Mouse (Mus musculus): ENCODE results near the gene Tmie. TPM values are rescaled to one million over a fixed set of nuclear protein-coding genes. Genes with fewer than 3 reads are reported as not detected.
"Not testable (repeated sequence)": the region's sequence is repeated elsewhere in the genome, so short reads cannot be mapped to it uniquely, and the experiment has no call there.

The Tmie gene
- total RNA-seq, 1 experiment from 2014 or later, result 2.3 TPM

DNA sequence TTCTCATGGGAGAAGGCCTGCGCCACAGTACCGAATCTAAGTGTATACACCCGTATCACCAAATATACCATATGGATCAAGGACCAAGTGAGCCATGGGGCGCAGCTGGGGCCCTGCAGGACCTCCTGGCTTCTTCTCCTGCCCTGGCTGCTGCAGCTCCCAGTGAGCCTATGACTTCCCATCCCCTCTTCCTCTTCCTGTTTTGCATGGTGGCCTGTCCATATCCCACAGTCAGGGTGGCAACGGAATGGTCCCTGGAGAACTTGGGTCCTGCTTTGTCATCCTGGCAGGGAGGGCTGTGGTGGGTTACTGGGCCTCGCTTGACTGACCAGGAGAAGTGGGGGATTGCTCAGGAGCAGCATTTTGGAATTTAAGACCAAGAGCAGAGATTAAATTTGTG, 39.0 kb downstream of the Tmie start:
- DNase-seq, result no peak

- DNase-seq, result no peak
Observed at GRCm38 (mm10) chr9:110836112-110836511, 43.8 kb downstream of the Tmie start.

DNA sequence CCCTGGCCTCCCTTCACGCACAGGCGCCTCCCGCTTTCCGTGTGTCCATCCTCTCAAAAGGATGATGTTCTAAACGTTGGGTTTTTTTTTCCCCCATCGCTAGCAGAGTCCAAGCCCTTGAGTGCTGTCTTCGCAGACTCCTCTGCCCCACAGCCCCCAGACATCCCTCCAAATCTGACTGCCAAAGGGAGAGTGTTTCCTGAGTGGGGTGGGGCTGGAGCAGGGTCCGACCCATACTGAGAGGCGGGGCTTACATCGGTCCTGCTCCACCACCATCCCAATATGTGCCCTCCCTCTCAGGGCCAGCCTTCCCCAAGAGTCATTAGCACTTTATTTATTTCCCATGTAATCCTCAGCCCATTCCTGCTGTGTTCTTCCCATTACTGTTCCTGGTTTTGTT, 45.0 kb downstream of the Tmie start:
- no peak for DNase-seq

DNA sequence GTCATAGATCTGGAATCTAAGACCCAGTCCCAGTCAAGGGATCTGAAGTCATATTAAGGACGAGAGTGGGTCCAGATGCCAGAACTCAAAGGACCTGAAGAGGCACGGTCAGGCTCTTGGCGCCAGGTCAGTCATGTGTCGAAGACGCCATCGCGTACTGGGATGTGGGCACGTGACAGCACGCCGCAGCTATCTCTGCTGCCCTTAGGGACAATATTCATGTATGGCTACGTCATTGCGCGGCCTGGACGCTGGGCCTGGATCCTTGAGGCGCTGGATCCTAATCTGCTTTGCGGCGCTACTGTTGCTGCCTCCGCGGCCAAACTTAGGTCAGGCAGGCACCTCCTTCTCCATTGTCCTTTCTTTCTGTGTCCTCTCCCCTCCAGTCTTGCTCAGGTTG, 45.5 kb downstream of the Tmie start, which contains the start of gene Prss45:
Gene Prss45, plus strand, starts transcription at position 178 of the 400 bp plus-strand sequence.
- DNase-seq, result no peak

- no peak for DNase-seq
Observed at GRCm38 (mm10) chr9:110833021-110833420, 46.9 kb downstream of the Tmie start.

DNA sequence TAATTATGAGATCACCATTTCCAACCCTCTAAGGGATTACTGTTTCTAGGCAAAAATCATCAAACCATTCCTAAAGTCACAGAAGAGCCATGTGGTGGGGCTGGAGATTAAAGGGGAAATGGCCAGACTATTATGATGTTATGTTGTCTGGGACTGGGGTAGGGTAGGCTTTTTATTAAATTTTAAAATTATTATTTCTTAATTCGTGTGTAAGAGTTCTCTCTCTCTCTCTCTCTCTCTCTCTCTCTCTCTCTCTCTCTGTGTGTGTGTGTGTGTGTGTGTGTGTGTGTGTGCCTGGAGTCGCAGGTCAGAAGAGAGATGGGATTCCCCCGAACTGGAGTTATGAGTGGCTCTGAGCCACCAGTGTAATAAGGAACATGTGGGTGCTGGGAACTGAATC, 53.5 kb downstream of the Tmie start, which contains the start of gene Prss43:
Gene Prss43, plus strand, starts transcription at position 301 of the 400 bp plus-strand sequence.
- DNase-seq, result no peak

GRCm38 (mm10) chr9:110825832-110826231, 54.1 kb downstream of the Tmie start:
- DNase-seq, result no peak

GRCm38 (mm10) chr9:110825426-110825825, 54.5 kb downstream of the Tmie start:
- no peak for DNase-seq

GRCm38 (mm10) chr9:110821436-110821835, 58.5 kb downstream of the Tmie start:
- no peak for DNase-seq

DNA sequence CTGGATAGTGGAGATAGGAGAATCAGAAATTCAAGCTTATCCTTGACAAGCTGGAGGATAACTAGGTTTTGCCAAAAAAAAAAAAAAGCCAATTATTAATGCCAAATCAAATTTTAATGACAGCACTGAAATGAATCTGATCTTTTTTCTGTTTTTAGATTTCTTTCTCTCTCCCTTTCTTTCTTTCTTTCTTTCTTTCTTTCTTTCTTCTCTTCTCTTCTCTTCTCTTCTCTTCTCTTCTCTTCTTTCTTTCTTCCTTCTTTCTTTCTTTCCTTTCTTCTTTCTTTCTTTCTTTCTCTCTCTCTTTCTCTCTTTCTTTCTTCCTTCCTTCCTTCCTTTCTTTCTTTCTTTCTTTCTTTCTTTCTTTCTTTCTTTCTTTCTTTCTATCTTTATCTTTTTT, 59.4 kb downstream of the Tmie start:
- DNase-seq, result not testable (repeated sequence)

Small RNAs within 50 kb of the gene (microRNA-seq; reads per million reads assigned to microRNA genes)
- 0 reads per million in 2 experiments for gene Gm24269

Other genes with a start within 250 kb of the Tmie start
- 7.9 and 10.1 TPM in 2 replicates for gene Nbeal2, start 226.0 kb downstream of the Tmie start, total RNA-seq (2021)
- 64.0 and 69.5 TPM in 2 replicates for gene Ccdc12, start 223.6 kb downstream of the Tmie start, total RNA-seq (2021)
- 1.2 TPM in 1 of 2 replicates, not detected in the other for gene Myl3, start 138.3 kb downstream of the Tmie start, total RNA-seq (2021)
- gene Pth1r, start 133.0 kb downstream of the Tmie start, total RNA-seq (2021), result 8.0 and 9.7 TPM in 2 replicates
- gene Prss42, start 81.9 kb downstream of the Tmie start, total RNA-seq (2021), result not detected in 2 replicates
- gene Prss44, start 66.1 kb downstream of the Tmie start, total RNA-seq (2021), result not detected in 2 replicates
- not detected in 2 replicates for gene Prss43, start 53.4 kb downstream of the Tmie start, total RNA-seq (2021)
- gene Prss45, start 45.5 kb downstream of the Tmie start, total RNA-seq (2021), result not detected in 2 replicates
- gene Prss46, start 35.6 kb downstream of the Tmie start, total RNA-seq (2021), result not detected in 2 replicates
- not detected in 2 replicates for gene Prss50, start 22.1 kb downstream of the Tmie start, total RNA-seq (2021)
- 19.7 and 22.1 TPM in 2 replicates for gene Als2cl, start 243 bp downstream of the Tmie start, total RNA-seq (2021)
- gene Fam240a, start 36.7 kb upstream of the Tmie start, total RNA-seq (2021), result not detected in 2 replicates
- not detected in 2 replicates for gene Tdgf1, start 66.0 kb upstream of the Tmie start, total RNA-seq (2021)
- gene Lrrc2, start 71.4 kb upstream of the Tmie start, total RNA-seq (2021), result 8.9 and 10.5 TPM in 2 replicates
- gene Rtp3, start 110.5 kb upstream of the Tmie start, total RNA-seq (2021), result 3.0 and 4.8 TPM in 2 replicates
- gene Ltf, start 139.2 kb upstream of the Tmie start, total RNA-seq (2021), result 0.49 and 2.4 TPM in 2 replicates
- gene Ccrl2, start 177.4 kb upstream of the Tmie start, total RNA-seq (2021), result 4.2 and 4.5 TPM in 2 replicates
- gene Lrrfip2, start 237.5 kb upstream of the Tmie start, total RNA-seq (2021), result 61.9 and 65.4 TPM in 2 replicates